Mouse (Mus musculus): ENCODE data around the gene Chchd6. TPM values are rescaled to one million over a fixed set of nuclear protein-coding genes. Genes with fewer than 3 reads are reported as not detected.
A peak's percentile ranks its signal among the peaks of the same experiment; 100 is the strongest.

Chchd6 gene
- polyA plus RNA-seq, 1 experiment from 2014 or later = 56.5 TPM

- Histone ChIP-seq H3K9me3 (ENCODE audit: control insufficient read depth, low read length) (no peaks in the 10 kb centered on the region), H3K4me2 (ENCODE audit: low read length) (no peak overlapping the region), H3K4me1 (ENCODE audit: control insufficient read depth in 2 of 2, insufficient read depth in 2 of 2, low read length in 2 of 2) (peaks cover 55 to 67% of the 10 kb centered on the region in 2 experiments), H3K27me3 (ENCODE audit: control insufficient read depth, insufficient read depth, low read length) (no peaks in the 10 kb centered on the region), H3K4me3 (ENCODE audit: control insufficient read depth in 1 of 2, insufficient read depth in 1 of 2, low read depth in 1 of 2, low read length in 2 of 2) (no peak overlapping the region), H3K9ac (ENCODE audit: low read length) (no peak overlapping the region), H3K27ac (replicated peaks in 1 of 2; ENCODE audit: control insufficient read depth in 1 of 2, insufficient read depth in 1 of 2, low read depth in 2 of 2, low read length in 2 of 2) (no peak overlapping the region), H3K36me3 (ENCODE audit: control insufficient read depth, insufficient read depth, low read length) (peaks cover 46% of the 10 kb centered on the region)
- 77% methylated on average over 9 of the region's 9 CpGs for WGBS
- no peak for ATAC-seq (ENCODE audit: insufficient number of reproducible peaks, insufficient read depth, low FRiP score, low read depth)
Measured at GRCm38 (mm10) chr6:89348363-89348762, 247.1 kb downstream of the Chchd6 start.

- Histone ChIP-seq H3K4me1 (ENCODE audit: control insufficient read depth in 2 of 2, insufficient read depth in 2 of 2, low read length in 2 of 2) (peaks cover 49 to 61% of the 10 kb centered on the region in 2 experiments), H3K4me2 (ENCODE audit: low read length) (no peak overlapping the region), H3K9me3 (ENCODE audit: control insufficient read depth, low read length) (no peaks in the 10 kb centered on the region), H3K27ac (replicated peaks in 1 of 2; ENCODE audit: control insufficient read depth in 1 of 2, insufficient read depth in 1 of 2, low read depth in 2 of 2, low read length in 2 of 2) (no peak overlapping the region), H3K4me3 (ENCODE audit: control insufficient read depth in 1 of 2, insufficient read depth in 1 of 2, low read depth in 1 of 2, low read length in 2 of 2) (no peak overlapping the region), H3K27me3 (ENCODE audit: control insufficient read depth, insufficient read depth, low read length) (no peaks in the 10 kb centered on the region), H3K9ac (ENCODE audit: low read length) (no peak overlapping the region), H3K36me3 (ENCODE audit: control insufficient read depth, insufficient read depth, low read length) (peaks cover 47% of the 10 kb centered on the region)
- WGBS = 94% methylated on average over 1 of the region's 1 CpGs
- no peak for ATAC-seq (ENCODE audit: insufficient number of reproducible peaks, insufficient read depth, low FRiP score, low read depth)
Measured at GRCm38 (mm10) chr6:89347792-89348191, 247.7 kb downstream of the Chchd6 start.

GRCm38 (mm10) chr6:89345855-89346254, 249.6 kb downstream of the Chchd6 start:
- peak overlapping the region; percentile 62 for H3K9ac ChIP-seq (ENCODE audit: low read length)
- WGBS = 92% methylated on average over 1 of the region's 1 CpGs
- ATAC-seq (ENCODE audit: insufficient number of reproducible peaks, insufficient read depth, low FRiP score, low read depth) = no peak
- H3K9me3 ChIP-seq (ENCODE audit: control insufficient read depth, low read length) = no peaks in the 10 kb centered on the region
- 0 out of 2 replicates have a peak overlapping the region, but pooled peaks have one; percentile 51 for H3K4me2 ChIP-seq (ENCODE audit: low read length)
- no peaks in the 10 kb centered on the region for H3K27me3 ChIP-seq (ENCODE audit: control insufficient read depth, insufficient read depth, low read length)
- H3K36me3 ChIP-seq (ENCODE audit: control insufficient read depth, insufficient read depth, low read length) = peaks cover 56% of the 10 kb centered on the region
- H3K27ac ChIP-seq (replicated peaks in 1 of 2; ENCODE audit: control insufficient read depth in 1 of 2, insufficient read depth in 1 of 2, low read depth in 2 of 2, low read length in 2 of 2) = peak overlapping the region; percentile 76 to 88
- no peak overlapping the region for H3K4me3 ChIP-seq (ENCODE audit: control insufficient read depth in 1 of 2, insufficient read depth in 1 of 2, low read depth in 1 of 2, low read length in 2 of 2)
- H3K4me1 ChIP-seq (ENCODE audit: control insufficient read depth in 2 of 2, insufficient read depth in 2 of 2, low read length in 2 of 2) = peaks cover 32 to 47% of the 10 kb centered on the region in 2 experiments

- H3K9me3 ChIP-seq (ENCODE audit: control insufficient read depth, low read length) = no peaks in the 10 kb centered on the region
- H3K4me1 ChIP-seq (ENCODE audit: control insufficient read depth in 2 of 2, insufficient read depth in 2 of 2, low read length in 2 of 2) = peaks cover 29 to 45% of the 10 kb centered on the region in 2 experiments
- ATAC-seq (ENCODE audit: insufficient number of reproducible peaks, insufficient read depth, low FRiP score, low read depth) = no peak
- peaks cover 56% of the 10 kb centered on the region for H3K36me3 ChIP-seq (ENCODE audit: control insufficient read depth, insufficient read depth, low read length)
- peak overlapping the region; percentile 62 for H3K9ac ChIP-seq (ENCODE audit: low read length)
- H3K27me3 ChIP-seq (ENCODE audit: control insufficient read depth, insufficient read depth, low read length) = no peaks in the 10 kb centered on the region
- WGBS = 45% methylated on average over 3 of the region's 3 CpGs
- peak overlapping the region; percentile 51 for H3K4me2 ChIP-seq (ENCODE audit: low read length)
- H3K27ac ChIP-seq (replicated peaks in 1 of 2; ENCODE audit: control insufficient read depth in 1 of 2, insufficient read depth in 1 of 2, low read depth in 2 of 2, low read length in 2 of 2) = peak overlapping the region; percentile 76 to 88
- H3K4me3 ChIP-seq (ENCODE audit: control insufficient read depth in 1 of 2, insufficient read depth in 1 of 2, low read depth in 1 of 2, low read length in 2 of 2) = no peak overlapping the region
Measured at GRCm38 (mm10) chr6:89345486-89345785, 250.0 kb downstream of the Chchd6 start.

- Histone ChIP-seq H3K9ac (ENCODE audit: low read length) (peak overlapping the region; percentile 62), H3K27me3 (ENCODE audit: control insufficient read depth, insufficient read depth, low read length) (no peaks in the 10 kb centered on the region), H3K27ac (replicated peaks in 1 of 2; ENCODE audit: control insufficient read depth in 1 of 2, insufficient read depth in 1 of 2, low read depth in 2 of 2, low read length in 2 of 2) (peak overlapping the region; percentile 81 to 88), H3K4me1 (ENCODE audit: control insufficient read depth in 2 of 2, insufficient read depth in 2 of 2, low read length in 2 of 2) (peaks cover 29 to 45% of the 10 kb centered on the region in 2 experiments), H3K36me3 (ENCODE audit: control insufficient read depth, insufficient read depth, low read length) (peaks cover 61% of the 10 kb centered on the region), H3K9me3 (ENCODE audit: control insufficient read depth, low read length) (no peaks in the 10 kb centered on the region), H3K4me3 (ENCODE audit: control insufficient read depth in 1 of 2, insufficient read depth in 1 of 2, low read depth in 1 of 2, low read length in 2 of 2) (no peak overlapping the region), H3K4me2 (ENCODE audit: low read length) (peak overlapping the region; percentile 51)
- ATAC-seq (ENCODE audit: insufficient number of reproducible peaks, insufficient read depth, low FRiP score, low read depth) = peak; percentile 90
- WGBS = 25% methylated on average over 10 of the region's 10 CpGs
Measured at GRCm38 (mm10) chr6:89344613-89345485, 250.6 kb downstream of the Chchd6 start.

GRCm38 (mm10) chr6:89341981-89342380, 253.5 kb downstream of the Chchd6 start:
- no peak overlapping the region for H3K4me3 ChIP-seq (ENCODE audit: control insufficient read depth in 1 of 2, insufficient read depth in 1 of 2, low read depth in 1 of 2, low read length in 2 of 2)
- H3K4me2 ChIP-seq (ENCODE audit: low read length) = no peak overlapping the region
- no peak overlapping the region for H3K9ac ChIP-seq (ENCODE audit: low read length)
- 63% methylated on average over 4 of the region's 4 CpGs for WGBS
- H3K9me3 ChIP-seq (ENCODE audit: control insufficient read depth, low read length) = no peaks in the 10 kb centered on the region
- H3K27ac ChIP-seq (replicated peaks in 1 of 2; ENCODE audit: control insufficient read depth in 1 of 2, insufficient read depth in 1 of 2, low read depth in 2 of 2, low read length in 2 of 2) = no peak overlapping the region
- H3K27me3 ChIP-seq (ENCODE audit: control insufficient read depth, insufficient read depth, low read length) = no peaks in the 10 kb centered on the region
- ATAC-seq (ENCODE audit: insufficient number of reproducible peaks, insufficient read depth, low FRiP score, low read depth) = no peak
- peaks cover 44 to 56% of the 10 kb centered on the region in 2 experiments for H3K4me1 ChIP-seq (ENCODE audit: control insufficient read depth in 2 of 2, insufficient read depth in 2 of 2, low read length in 2 of 2)
- H3K36me3 ChIP-seq (ENCODE audit: control insufficient read depth, insufficient read depth, low read length) = peaks cover 66% of the 10 kb centered on the region

- Histone ChIP-seq H3K9ac (ENCODE audit: low read length) (no peak overlapping the region), H3K4me2 (ENCODE audit: low read length) (0 out of 2 replicates have a peak overlapping the region, but pooled peaks have one; percentile 6), H3K9me3 (ENCODE audit: control insufficient read depth, low read length) (no peaks in the 10 kb centered on the region), H3K4me1 (ENCODE audit: control insufficient read depth in 2 of 2, insufficient read depth in 2 of 2, low read length in 2 of 2) (peaks cover 30 to 41% of the 10 kb centered on the region in 2 experiments), H3K27ac (replicated peaks in 1 of 2; ENCODE audit: control insufficient read depth in 1 of 2, insufficient read depth in 1 of 2, low read depth in 2 of 2, low read length in 2 of 2) (peak overlapping the region; percentile 50 to 71), H3K27me3 (ENCODE audit: control insufficient read depth, insufficient read depth, low read length) (no peaks in the 10 kb centered on the region), H3K36me3 (ENCODE audit: control insufficient read depth, insufficient read depth, low read length) (peaks cover 81% of the 10 kb centered on the region), H3K4me3 (ENCODE audit: control insufficient read depth in 1 of 2, insufficient read depth in 1 of 2, low read depth in 1 of 2, low read length in 2 of 2) (no peak overlapping the region)
- 63% methylated on average over 2 of the region's 2 CpGs for WGBS
- peak; percentile 75 for ATAC-seq (ENCODE audit: insufficient number of reproducible peaks, insufficient read depth, low FRiP score, low read depth)
Measured at GRCm38 (mm10) chr6:89339447-89339846, 256.0 kb downstream of the Chchd6 start.

All from heart, embryonic 14.5 days (tissue).